Mouse (Mus musculus) ES-Bruce4 (cell line): Measurements from ENCODE around the gene Mroh8. TPM values are rescaled to one million over a fixed set of nuclear protein-coding genes. Genes with fewer than 3 reads are reported as not detected.

ENCODE experiments used
- H3K27ac ChIP-seq: 2 replicates; pipeline ENCODE4 v1.5.1; 2012; ENCODE audit warnings: low read length, inconsistent platforms; ENCODE audit not compliant: insufficient read depth
- H3K27me3 ChIP-seq: 2 replicates; pipeline ENCODE4 v1.6.1; 2012; ENCODE audit warnings: mild to moderate bottlenecking, low read length, inconsistent platforms; ENCODE audit not compliant: control insufficient read depth, poor library complexity, insufficient read depth, severe bottlenecking
- H3K36me3 ChIP-seq: 2 replicates; pipeline ENCODE4 v1.6.1; 2012; ENCODE audit warnings: inconsistent platforms, mild to moderate bottlenecking, low read length, moderate library complexity; ENCODE audit not compliant: control insufficient read depth, poor library complexity, insufficient read depth, severe bottlenecking
- H3K4me1 ChIP-seq: one replicate; pipeline ENCODE4 v1.8.1; 2011; ENCODE audit warnings: low read length; ENCODE audit not compliant: control insufficient read depth, insufficient read depth
- H3K4me3 ChIP-seq: 2 replicates; pipeline ENCODE4 v1.5.1; 2011; ENCODE audit warnings: low read depth, mild to moderate bottlenecking, low read length
- H3K9ac ChIP-seq: 2 replicates; pipeline ENCODE4 v1.6.1; 2012; ENCODE audit warnings: low read depth, mild to moderate bottlenecking, inconsistent platforms; ENCODE audit not compliant: poor library complexity, severe bottlenecking
- H3K9me3 ChIP-seq: replicated peaks from 2 replicates; pipeline ENCODE4 v1.6.1; 2012; ENCODE audit warnings: mild to moderate bottlenecking, low read length, inconsistent platforms; ENCODE audit not compliant: control insufficient read depth, poor library complexity, insufficient read depth, severe bottlenecking
- CTCF ChIP-seq: IDR thresholded peaks from one replicate; pipeline ENCODE4 v1.8.1; 2011; ENCODE audit warnings: low read depth, low read length
- EP300 ChIP-seq: IDR thresholded peaks from 2 replicates; pipeline ENCODE4 v1.6.1; 2011; ENCODE audit warnings: low read depth, low read length; ENCODE audit not compliant: insufficient read depth
- POLR2A ChIP-seq: IDR thresholded peaks from one replicate; pipeline ENCODE4 v1.8.1; 2011; ENCODE audit warnings: low read length; ENCODE audit not compliant: insufficient read depth
- polyA plus RNA-seq: library from polyadenylated mRNA; stranded (reverse); fragments of >200 nt; gene quantifications from 2 replicates; pipeline ENCODE4 v1.2.4, GENCODE M21; 2011; ENCODE audit warnings: low read depth; ENCODE audit not compliant: missing spikeins, insufficient read depth, insufficient read length

Gene Mroh8
- polyA plus RNA-seq, 1 experiment: 0.37 TPM

GRCm38 (mm10) chr2:157310963-157311637, 31.8 kb upstream of the Mroh8 start:
- Histone ChIP-seq H3K27ac (no peak overlapping the region), H3K4me1 (no peaks in the 10 kb centered on the region), H3K9ac (no peak overlapping the region), H3K27me3 (no peaks in the 10 kb centered on the region), H3K4me3 (no peak overlapping the region), H3K9me3 (no peaks in the 10 kb centered on the region), H3K36me3 (peaks cover 57% of the 10 kb centered on the region)
- TF ChIP-seq POLR2A: no peak
- no peak for TF ChIP-seq CTCF
- TF ChIP-seq EP300: no peak

GRCm38 (mm10) chr2:157309611-157310010, 30.3 kb upstream of the Mroh8 start:
- H3K36me3 ChIP-seq: peaks cover 51% of the 10 kb centered on the region
- no peaks in the 10 kb centered on the region for H3K9me3 ChIP-seq
- TF ChIP-seq POLR2A (no peak), CTCF (no peak), EP300 (no peak)
- H3K4me1 ChIP-seq: no peaks in the 10 kb centered on the region
- no peaks in the 10 kb centered on the region for H3K27me3 ChIP-seq
- H3K9ac ChIP-seq: no peak overlapping the region
- H3K27ac ChIP-seq: no peak overlapping the region
- no peak overlapping the region for H3K4me3 ChIP-seq

GRCm38 (mm10) chr2:157308273-157308917, 29.0 kb upstream of the Mroh8 start:
- no peak for TF ChIP-seq EP300
- no peak for TF ChIP-seq CTCF
- no peak for TF ChIP-seq POLR2A
- Histone ChIP-seq H3K27ac (no peak overlapping the region), H3K27me3 (no peaks in the 10 kb centered on the region), H3K4me1 (no peaks in the 10 kb centered on the region), H3K9ac (no peak overlapping the region), H3K9me3 (no peaks in the 10 kb centered on the region), H3K4me3 (no peak overlapping the region), H3K36me3 (peaks cover 51% of the 10 kb centered on the region)

- Histone ChIP-seq H3K9me3 (no peaks in the 10 kb centered on the region), H3K36me3 (peaks cover 53% of the 10 kb centered on the region), H3K9ac (no peak overlapping the region), H3K27ac (no peak overlapping the region), H3K27me3 (no peaks in the 10 kb centered on the region), H3K4me1 (no peaks in the 10 kb centered on the region), H3K4me3 (no peak overlapping the region)
- no peak for TF ChIP-seq POLR2A
- TF ChIP-seq EP300: no peak
- TF ChIP-seq CTCF: no peak
These were observed 28.4 kb upstream of the Mroh8 start for GRCm38 (mm10) chr2:157307715-157308265.

- no peaks in the 10 kb centered on the region for H3K4me1 ChIP-seq
- H3K9ac ChIP-seq: no peak overlapping the region
- peaks cover 52% of the 10 kb centered on the region for H3K36me3 ChIP-seq
- H3K27ac ChIP-seq: no peak overlapping the region
- H3K27me3 ChIP-seq: no peaks in the 10 kb centered on the region
- TF ChIP-seq EP300 (no peak), CTCF (no peak), POLR2A (no peak)
- H3K4me3 ChIP-seq: no peak overlapping the region
- no peaks in the 10 kb centered on the region for H3K9me3 ChIP-seq
These were observed 27.0 kb upstream of the Mroh8 start for GRCm38 (mm10) chr2:157306091-157307032.
